Mouse (Mus musculus) activated CD4-positive, CD25-positive, alpha-beta regulatory T cell, adult 4 months (primary cell): ENCODE results near the gene Ifna4. TPM values are rescaled to one million over a fixed set of nuclear protein-coding genes. Genes with fewer than 3 reads are reported as not detected.
"Not testable (repeated sequence)": the region's sequence is repeated elsewhere in the genome, so short reads cannot be mapped to it uniquely, and the experiment has no call there.

Experiments
- ATAC-seq: one replicate; pipeline ENCODE4 v1.8.0; 2017
- polyA plus RNA-seq, 2 experiments: library from polyadenylated mRNA; unstranded; fragments of 100-300 nt; shearing (Covaris generic); gene quantifications; one replicate each; pipeline ENCODE4 v1.2.1; 2017

The Ifna4 gene
- polyA plus RNA-seq = not detected

- no peak for ATAC-seq
These were observed at the start of gene Ifna4 for GRCm38 (mm10) chr4:88841438-88841911. Gene Ifna4 (plus strand): TSS chr4:88841861.

DNA sequence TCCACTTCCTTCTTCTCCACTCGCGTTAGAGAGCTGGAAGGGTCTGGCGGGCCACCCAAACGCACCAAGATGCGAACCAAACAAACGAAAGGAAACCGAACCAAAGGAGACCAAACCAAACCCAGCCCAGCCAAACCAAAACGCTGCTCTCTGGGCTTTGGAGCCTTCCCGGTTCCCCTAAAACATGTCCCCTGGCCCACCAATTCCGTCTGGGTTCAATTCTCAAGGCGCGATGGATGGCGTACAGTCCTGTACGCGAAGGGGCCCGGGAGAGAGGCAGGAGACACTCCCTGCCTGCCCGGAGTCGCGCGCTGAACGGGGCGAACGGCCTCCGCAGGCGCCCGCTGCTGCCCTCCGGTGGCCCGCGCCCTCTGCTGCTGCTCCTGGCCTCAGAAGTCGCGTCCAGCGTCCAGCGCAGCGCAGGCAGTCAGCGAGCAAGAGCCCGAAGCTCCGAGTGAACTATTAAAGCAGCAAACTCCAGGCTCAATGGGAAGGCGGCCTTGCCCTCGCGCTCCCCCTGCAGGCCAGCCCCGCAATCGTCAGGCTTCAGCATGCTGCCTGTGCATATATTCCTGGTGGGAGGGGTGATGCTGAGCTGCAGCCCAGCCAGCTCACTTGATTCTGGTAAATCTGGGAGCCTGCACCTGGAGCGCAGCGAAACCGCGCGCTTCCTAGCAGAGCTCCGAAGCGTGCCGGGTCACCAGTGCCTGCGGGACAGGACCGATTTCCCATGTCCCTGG lies 47.6 kb upstream of the Ifna4 start, which contains the start of gene Gm13275:
Gene Gm13275 (plus strand): TSS at position 552 of the 740 bp plus-strand sequence.
- not testable (repeated sequence) for ATAC-seq

DNA sequence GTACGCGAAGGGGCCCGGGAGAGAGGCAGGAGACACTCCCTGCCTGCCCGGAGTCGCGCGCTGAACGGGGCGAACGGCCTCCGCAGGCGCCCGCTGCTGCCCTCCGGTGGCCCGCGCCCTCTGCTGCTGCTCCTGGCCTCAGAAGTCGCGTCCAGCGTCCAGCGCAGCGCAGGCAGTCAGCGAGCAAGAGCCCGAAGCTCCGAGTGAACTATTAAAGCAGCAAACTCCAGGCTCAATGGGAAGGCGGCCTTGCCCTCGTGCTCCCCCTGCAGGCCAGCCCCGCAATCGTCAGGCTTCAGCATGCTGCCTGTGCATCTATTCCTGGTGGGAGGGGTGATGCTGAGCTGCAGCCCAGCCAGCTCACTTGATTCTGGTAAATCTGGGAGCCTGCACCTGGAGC lies 44.6 kb upstream of the Ifna4 start, which contains the start of gene Gm13279:
Gene Gm13279 (plus strand): TSS at position 301 of the 400 bp plus-strand sequence.
- ATAC-seq = not testable (repeated sequence)

- ATAC-seq = not testable (repeated sequence)
These were observed 42.3 kb upstream of the Ifna4 start, which contains the start of gene Gm13285 for GRCm38 (mm10) chr4:88799365-88799764. Gene Gm13285 (plus strand): TSS chr4:88799665.

DNA sequence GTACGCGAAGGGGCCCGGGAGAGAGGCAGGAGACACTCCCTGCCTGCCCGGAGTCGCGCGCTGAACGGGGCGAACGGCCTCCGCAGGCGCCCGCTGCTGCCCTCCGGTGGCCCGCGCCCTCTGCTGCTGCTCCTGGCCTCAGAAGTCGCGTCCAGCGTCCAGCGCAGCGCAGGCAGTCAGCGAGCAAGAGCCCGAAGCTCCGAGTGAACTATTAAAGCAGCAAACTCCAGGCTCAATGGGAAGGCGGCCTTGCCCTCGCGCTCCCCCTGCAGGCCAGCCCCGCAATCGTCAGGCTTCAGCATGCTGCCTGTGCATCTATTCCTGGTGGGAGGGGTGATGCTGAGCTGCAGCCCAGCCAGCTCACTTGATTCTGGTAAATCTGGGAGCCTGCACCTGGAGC lies 38.7 kb upstream of the Ifna4 start, which contains the start of gene Gm13287:
Gene Gm13287 (plus strand): TSS at position 301 of the 400 bp plus-strand sequence.
- not testable (repeated sequence) for ATAC-seq

GRCm38 (mm10) chr4:88805231-88805630 lies 36.4 kb upstream of the Ifna4 start, which contains the start of gene Gm13288:
Gene Gm13288 (plus strand): TSS chr4:88805531.
- ATAC-seq = not testable (repeated sequence)

DNA sequence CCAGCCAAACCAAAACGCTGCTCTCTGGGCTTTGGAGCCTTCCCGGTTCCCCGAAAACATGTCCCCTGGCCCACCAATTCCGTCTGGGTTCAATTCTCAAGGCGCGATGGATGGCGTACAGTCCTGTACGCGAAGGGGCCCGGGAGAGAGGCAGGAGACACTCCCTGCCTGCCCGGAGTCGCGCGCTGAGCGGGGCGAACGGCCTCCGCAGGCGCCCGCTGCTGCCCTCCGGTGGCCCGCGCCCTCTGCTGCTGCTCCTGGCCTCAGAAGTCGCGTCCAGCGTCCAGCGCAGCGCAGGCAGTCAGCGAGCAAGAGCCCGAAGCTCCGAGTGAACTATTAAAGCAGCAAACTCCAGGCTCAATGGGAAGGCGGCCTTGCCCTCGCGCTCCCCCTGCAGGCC lies 35.9 kb upstream of the Ifna4 start:
- ATAC-seq = not testable (repeated sequence)

GRCm38 (mm10) chr4:88815928-88816327 lies 25.7 kb upstream of the Ifna4 start, which contains the start of gene Ifna7:
Gene Ifna7 (plus strand): TSS chr4:88816228.
- no peak for ATAC-seq

- no peak for ATAC-seq
These were observed 22.0 kb upstream of the Ifna4 start, which contains the start of gene Ifna11 for GRCm38 (mm10) chr4:88819659-88820058. Gene Ifna11 (plus strand): TSS chr4:88819959.

GRCm38 (mm10) chr4:88822995-88823394 lies 18.7 kb upstream of the Ifna4 start:
- ATAC-seq = no peak

- ATAC-seq = not testable (repeated sequence)
These were observed 14.5 kb upstream of the Ifna4 start, which contains the start of gene Ifna6 for GRCm38 (mm10) chr4:88827116-88827515. Gene Ifna6 (plus strand): TSS chr4:88827416.

DNA sequence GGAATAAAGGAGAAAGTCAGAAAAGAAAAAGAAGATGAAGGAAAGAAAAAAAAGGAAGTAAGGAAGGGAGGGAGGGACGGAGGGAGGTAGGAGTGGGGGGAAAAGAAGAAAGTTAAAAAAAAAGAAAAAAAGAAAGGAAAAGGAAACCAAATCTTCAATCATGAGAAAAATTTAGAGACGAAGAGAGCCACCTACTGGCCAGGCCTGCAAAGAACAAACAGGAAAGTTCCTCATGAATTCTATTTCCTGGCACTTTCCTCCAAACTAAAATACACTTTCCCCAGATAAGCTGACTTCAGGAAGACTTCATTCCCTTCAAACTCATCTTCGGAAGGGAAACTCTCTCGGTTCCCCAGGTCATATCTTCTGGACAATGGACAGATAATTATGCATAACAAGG lies 11.1 kb upstream of the Ifna4 start:
- peak; percentile 46 for ATAC-seq

DNA sequence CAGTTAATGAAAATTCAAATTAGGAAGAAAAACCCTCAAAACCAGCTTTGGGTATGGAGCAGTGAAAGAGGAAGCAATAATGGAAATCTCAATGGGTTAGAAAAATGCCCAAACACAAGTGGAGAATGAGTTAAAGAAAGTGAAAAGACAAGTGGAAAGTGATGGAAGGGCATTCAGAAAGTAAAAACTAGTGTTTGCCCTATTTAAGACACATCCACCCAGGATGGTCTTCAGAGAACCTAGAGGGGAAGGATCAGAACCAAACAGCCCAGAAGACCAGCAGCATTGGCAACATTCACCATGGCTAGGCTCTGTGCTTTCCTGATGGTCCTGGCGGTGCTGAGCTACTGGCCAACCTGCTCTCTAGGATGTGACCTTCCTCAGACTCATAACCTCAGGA lies 6.4 kb upstream of the Ifna4 start, which contains the start of gene Ifna5:
Gene Ifna5 (plus strand): TSS at position 301 of the 400 bp plus-strand sequence.
- ATAC-seq = not testable (repeated sequence)

- no peak for ATAC-seq
These were observed 2.8 kb upstream of the Ifna4 start for GRCm38 (mm10) chr4:88838828-88839227.

- no peak for ATAC-seq
These were observed 1.6 kb upstream of the Ifna4 start for GRCm38 (mm10) chr4:88840058-88840457.

DNA sequence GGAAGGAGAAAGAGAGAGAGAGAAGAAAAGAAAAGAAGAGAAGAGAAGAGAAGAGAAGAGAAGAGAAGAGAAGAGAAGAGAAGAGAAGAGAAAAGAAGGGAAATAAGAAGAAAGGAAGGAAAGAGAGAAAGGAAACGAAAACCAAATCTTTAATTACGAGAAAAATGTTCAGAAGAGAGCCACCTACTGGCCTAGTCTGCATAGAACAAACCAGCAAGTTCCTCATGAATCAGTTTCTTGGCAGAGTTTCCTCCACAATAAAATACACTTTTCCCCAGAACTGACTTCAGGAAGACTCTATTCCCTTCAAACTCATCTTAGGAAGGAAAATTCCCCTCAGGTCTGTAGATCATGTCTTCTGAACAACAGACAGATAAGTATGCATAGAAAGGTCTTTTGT lies 3.7 kb downstream of the Ifna4 start:
- ATAC-seq = no peak

- ATAC-seq = no peak
These were observed 8.0 kb downstream of the Ifna4 start, which contains the start of gene Ifna1 for GRCm38 (mm10) chr4:88849698-88850097. Gene Ifna1 (plus strand): TSS chr4:88850087.

DNA sequence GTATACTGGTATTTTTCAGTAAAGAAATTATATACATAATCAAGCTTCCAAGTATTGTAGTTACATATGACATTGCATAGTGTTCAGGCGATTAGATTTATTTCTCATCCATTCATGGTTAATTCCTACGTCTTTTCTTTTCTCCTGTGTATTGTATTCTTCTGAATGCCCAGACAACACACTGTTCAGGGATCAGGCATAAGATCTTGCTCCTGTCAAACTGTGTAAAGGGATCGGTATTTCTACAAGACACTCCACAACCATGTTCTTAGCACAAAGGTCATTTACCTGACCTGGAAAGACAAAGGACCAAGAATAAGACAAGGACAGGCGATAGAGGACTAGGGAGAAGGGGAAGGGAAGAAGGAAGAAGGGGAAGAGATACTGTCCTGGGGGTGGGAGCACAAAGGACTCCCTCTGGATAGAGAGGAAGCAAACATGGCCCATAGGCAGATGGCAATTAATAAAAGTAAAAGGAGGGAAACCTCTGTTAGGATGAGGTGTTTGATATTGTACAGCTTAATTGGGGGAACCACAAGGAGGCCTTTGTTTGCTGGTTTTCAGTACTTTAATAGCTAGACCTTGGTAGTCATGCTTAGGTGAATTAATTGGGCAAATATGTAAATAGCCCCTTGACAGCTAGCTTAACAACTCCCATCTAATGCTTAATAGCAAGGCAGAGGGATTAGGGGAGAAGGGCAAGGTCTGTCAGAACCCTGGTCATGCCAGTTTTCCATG lies 9.5 kb downstream of the Ifna4 start:
- ATAC-seq = no peak

- no peak for ATAC-seq
These were observed 17.6 kb downstream of the Ifna4 start for GRCm38 (mm10) chr4:88859214-88859613.

DNA sequence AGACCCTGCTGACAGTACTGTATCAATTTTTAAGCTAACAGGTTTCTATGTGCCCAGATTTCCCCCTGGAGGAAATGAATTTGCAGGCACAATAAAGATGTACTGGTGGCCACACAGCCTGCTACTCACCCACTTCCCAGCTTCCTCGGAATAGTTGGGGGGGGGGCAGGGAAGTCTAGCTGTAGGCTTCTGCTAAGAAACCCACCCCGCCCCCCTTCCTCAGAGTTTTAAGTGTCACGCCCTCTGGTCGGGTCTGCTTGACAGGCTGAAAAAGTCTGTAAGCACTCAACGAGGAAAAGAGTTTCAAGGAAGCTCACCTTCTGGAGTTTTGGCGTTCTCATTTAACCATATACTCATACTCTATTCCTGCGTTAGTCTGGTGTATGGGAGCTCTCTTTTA lies 21.6 kb downstream of the Ifna4 start:
- ATAC-seq = no peak

DNA sequence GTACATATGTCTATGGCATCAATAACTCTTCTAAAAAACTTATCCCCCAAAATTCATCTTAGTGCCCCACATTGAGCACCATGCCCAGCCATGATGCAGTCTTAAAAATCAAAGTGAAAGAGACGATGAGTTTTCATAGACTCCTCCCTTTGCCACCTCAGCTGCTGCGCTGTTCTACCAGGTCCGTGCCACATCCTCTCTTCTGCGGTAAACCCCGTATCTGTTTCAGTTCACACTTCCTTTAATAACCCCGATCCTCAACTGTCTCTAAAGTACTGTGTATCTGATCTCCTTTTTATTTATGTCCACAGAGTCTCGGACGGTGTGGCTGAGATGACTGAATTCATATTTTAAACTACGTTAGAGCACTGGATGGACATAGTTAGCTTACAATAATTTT lies 22.9 kb downstream of the Ifna4 start:
- ATAC-seq = peak; percentile 89

- ATAC-seq = peak; percentile 2
These were observed 23.4 kb downstream of the Ifna4 start for GRCm38 (mm10) chr4:88865011-88865569.
